Mouse (Mus musculus) lung, postnatal 0 days (tissue): ENCODE results near the gene Olfr1221.
"Not testable (repeated sequence)": the region's sequence is repeated elsewhere in the genome, so short reads cannot be mapped to it uniquely, and the experiment has no call there.

Source experiments
- CTCF ChIP-seq: IDR thresholded peaks from 2 replicates; pipeline ENCODE4 v1.5.1; 2016; ENCODE audit warnings: antibody characterized with exemption, mild to moderate bottlenecking
- EP300 ChIP-seq: IDR thresholded peaks from 2 replicates; pipeline ENCODE4 v1.6.1; 2016; ENCODE audit warnings: antibody characterized with exemption, mild to moderate bottlenecking, control low read depth

- not testable (repeated sequence) for TF ChIP-seq CTCF, EP300
Observed at GRCm38 (mm10) chr2:89164711-89165110, 47.6 kb upstream of the Olfr1221 start.
